Mouse (Mus musculus) brain, embryonic 18.5 days (tissue): Measurements from ENCODE around the gene Atp7a.

Experiments
- DNase-seq: peaks from one replicate; pipeline ENCODE4 v3.0.0-alpha.2; 2012; ENCODE audit warnings: low read depth, low spot score

The Atp7a gene

DNA sequence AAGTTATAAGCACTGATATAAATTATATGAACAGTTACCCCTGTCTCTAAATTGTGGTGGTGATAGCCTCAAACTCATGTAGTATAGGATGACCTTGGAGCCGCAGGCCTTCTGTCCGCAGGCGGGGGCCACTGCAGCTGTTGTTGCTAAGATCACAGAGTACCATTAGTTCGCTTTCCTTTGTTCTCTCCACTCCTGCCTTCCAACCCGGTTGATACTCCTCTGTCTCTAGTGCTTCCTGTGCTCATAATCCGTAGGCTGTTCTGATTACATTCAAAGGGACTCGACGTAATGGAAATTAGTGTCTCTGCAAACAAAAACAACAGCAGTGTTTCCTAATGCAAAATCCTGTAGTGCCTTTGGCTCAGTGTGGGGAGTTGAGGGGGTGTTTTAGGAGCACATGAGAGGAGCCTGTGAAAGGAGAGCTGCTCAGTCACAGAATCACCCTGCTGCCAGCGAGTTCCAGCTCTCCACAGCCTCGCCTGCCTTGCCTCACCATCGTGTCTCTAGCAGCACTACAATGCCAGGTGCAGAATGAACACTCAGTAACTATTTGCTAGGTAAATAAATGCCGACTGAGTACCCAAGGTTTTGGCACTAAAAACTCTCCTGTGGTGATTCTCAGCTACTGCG is 53.9 kb downstream of the Atp7a start:
- no peak for DNase-seq

DNA sequence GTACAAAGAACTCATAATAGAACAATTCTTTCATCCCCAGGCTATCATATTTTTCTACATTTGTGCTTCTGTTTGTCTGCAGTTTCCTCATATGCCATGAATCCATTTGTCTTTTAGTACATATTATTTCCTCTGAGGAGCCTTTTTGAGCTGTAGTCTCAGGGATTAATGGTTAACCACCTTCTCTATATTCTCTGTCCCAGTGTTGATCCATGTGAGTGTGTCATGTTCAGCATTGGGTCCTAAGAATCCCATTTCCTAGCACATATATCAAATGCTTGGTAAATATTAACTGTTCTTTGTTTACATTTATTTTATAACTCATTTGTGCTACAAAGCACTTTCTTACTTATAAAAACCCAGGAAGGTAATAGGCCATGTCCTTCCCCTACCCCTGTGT is 55.4 kb downstream of the Atp7a start:
- no peak for DNase-seq

DNA sequence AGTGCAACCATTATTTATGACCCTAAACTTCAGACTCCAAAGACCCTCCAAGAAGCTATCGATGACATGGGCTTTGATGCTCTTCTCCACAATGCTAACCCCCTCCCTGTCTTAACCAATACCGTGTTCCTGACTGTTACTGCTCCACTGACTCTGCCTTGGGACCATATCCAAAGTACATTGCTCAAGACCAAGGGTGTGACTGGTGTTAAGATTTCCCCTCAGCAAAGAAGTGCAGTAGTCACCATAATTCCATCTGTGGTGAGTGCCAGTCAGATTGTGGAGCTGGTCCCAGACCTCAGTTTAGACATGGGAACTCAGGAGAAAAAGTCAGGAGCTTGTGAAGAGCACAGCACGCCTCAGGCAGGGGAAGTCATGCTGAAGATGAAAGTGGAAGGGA is 58.1 kb downstream of the Atp7a start:
- DNase-seq = no peak

DNA sequence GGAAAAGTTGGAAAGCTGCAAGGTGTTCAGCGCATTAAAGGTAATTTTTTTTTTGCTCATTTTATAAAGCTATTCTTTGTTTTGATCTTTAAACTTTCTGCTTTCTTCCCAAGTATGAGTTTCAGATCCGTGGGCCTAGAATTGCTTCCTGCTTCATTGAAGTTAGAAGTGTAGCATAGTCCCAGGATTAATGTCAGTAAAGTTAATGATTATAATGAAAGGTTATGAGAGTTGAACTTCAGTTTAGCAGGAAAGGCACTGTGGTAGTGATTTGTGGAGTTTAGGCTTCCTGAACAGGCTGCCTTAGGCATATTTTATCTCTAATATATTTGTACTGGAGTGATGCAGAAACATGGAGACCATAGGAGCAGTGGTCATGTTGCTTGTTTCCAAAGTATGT is 58.5 kb downstream of the Atp7a start:
- DNase-seq = no peak

DNA sequence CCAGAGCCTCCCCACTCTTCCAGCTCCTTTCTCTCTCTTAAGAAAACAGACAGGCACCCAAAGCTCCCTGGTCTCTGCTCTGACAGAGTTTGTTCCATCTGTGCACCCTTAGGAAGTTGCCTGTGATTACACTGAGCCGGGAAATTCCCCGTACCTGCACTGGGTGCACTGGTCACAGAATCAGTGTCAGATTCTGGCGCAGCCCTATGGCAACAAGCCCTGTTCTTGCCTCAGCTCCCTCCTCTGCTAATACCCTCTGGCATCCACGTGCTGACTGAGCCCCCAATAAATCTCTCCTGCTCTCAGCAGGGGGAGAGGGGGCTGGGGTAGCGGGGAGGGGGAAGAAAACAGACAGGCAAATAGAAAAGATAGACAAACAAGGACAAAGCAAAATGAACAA is 65.9 kb downstream of the Atp7a start:
- DNase-seq = no peak

DNA sequence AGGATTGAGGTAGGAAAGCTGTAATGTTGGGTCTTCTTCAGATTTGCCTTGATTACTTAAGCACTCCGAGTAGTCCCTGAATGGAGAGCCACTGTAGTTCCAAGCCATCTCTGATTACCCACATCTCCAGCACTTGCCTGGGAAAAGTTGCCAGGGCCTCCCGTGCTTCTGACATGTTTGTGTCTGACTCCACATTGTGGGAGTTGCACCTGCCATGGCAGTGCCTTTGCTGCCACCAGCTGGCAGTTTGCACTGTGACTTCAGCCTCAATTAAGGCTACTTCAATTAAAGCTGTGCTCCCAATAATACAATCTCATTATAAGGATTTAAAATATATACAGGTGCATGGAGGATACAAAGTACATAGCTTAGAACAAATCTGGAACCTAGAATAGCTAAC is 78.4 kb downstream of the Atp7a start:
- no peak for DNase-seq

DNA sequence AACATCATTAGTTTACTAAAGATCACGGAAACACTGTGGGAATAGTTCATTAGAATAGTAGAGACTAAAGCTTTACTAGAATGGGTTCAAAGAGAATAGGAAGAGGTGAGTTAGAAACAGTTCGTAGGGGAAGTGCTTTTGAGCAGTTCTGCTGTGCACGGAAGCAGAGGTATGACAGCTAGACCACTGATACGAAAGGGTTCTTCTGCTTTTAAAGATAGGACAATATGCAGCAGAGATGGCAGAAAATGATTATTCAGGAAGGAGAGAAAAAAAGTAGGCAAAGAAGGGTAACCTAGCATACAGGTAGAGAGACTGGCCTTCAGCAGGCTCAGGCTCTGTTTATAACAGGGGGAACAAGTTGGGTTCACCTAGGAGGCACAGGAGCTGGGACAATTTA is 86.8 kb downstream of the Atp7a start:
- no peak for DNase-seq

DNA sequence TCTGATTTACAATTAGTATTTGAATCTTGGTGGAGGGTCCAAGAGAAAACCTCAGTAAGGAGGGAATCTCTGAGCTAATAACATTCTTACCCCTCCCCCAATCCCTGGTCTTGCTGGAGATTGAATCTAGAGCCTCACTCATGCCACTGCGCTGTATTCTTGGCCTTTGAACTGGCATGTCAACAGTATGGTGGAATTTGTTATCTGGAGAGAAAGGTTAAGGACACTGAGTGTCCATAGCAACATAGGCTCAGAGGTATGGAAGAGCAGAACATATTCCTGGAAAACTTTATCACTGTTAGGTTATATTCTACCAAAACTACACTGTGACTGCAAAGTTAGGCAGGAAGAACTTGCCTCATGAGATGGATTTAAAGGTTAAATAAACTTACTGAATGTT is 87.6 kb downstream of the Atp7a start:
- no peak for DNase-seq

DNA sequence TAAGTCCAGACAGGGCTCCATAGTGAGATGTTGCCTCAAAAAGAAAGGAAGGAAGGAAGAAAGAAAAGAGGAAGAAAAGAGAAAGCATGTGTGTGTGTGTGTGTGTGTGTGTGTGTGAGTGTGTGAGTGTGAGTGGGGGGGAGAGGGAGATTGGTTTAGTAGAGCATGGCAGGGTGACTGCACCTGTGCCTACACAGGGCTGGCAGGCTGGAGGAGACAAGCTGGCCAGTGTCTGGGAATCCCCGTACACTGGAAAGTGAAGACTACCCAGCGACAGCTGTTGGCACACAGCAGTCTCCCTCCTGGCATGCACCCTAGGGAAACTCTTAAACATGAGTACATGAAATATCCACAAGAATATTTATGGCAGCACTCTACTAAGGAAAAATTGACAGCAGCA is 95.7 kb downstream of the Atp7a start:
- no peak for DNase-seq

DNA sequence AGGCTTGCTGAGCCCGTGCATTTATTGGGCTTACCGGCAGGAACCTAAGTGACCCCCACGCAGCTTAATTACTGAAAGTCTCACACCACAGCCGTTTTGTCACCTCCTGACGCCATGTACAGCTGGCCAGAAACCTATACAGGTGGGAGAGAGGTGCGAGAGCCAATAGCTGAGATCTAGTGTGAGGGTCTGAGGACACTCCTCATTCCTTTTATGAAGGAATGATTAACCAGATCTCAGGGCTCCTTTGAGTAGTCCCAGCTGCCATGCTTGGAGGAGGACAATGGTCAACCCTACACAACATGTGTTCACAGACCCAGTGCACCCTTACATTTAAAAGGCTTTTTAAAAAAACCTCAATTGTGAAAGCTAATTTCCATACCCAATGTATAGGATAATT is 101.2 kb downstream of the Atp7a start:
- no peak for DNase-seq

DNA sequence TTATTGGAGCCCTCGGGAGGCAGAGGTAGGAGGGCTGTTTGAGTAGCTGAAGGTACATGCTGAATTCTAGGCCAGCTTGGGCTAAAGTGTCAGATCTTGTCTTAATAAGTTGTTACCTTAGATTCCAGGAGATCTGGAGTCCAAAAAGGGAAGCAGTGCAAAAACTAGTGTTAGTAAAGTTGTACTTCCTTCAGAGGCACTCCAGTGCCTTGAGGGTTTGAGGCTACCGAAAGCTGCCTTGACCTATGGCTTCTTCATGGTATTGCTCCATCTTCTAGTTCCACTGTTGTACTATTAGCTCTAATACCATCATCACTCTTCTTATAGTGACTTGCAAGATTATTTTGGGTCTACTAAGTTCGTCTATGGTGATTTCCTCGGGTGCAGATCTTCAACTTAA is 102.8 kb downstream of the Atp7a start:
- no peak for DNase-seq

DNA sequence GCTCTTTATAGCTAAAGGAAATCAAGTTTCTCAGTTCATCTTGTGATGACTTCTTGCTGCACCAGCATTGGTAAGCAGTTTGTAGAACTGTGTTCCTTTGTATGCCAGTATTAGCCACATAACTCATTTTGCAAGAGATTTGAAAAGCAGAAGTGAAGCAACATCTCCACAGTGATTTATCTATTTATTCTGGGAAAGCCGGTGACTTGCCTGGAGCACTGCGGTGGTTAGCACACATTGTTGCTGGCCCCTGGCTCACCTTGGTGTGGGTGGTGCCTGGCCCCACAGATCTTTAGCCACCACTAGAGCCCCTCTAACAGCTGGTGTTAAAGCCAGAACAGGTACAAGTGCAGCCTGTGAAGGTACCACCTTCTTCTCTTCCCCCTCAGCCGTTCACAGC is 107.8 kb downstream of the Atp7a start:
- DNase-seq = no peak

DNA sequence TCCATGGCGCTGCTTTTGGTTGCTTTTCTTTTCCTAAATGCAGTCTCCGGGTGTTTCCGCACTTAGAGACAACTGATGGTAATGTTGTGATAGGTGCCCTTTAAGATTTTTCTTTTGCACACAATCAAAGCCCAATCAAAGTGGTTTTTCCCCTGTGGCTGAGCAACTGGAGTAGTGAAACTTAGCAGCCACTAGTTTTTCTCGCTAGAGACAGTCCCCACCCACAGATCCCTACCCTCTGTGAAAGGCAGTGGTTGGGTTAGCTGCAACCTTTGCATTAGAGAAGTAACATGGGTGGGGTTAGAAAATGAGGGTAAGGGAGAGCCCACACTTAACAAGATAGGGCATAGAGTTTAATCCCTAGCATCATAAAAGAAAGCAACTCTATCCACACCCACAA is 108.4 kb downstream of the Atp7a start:
- DNase-seq = no peak

DNA sequence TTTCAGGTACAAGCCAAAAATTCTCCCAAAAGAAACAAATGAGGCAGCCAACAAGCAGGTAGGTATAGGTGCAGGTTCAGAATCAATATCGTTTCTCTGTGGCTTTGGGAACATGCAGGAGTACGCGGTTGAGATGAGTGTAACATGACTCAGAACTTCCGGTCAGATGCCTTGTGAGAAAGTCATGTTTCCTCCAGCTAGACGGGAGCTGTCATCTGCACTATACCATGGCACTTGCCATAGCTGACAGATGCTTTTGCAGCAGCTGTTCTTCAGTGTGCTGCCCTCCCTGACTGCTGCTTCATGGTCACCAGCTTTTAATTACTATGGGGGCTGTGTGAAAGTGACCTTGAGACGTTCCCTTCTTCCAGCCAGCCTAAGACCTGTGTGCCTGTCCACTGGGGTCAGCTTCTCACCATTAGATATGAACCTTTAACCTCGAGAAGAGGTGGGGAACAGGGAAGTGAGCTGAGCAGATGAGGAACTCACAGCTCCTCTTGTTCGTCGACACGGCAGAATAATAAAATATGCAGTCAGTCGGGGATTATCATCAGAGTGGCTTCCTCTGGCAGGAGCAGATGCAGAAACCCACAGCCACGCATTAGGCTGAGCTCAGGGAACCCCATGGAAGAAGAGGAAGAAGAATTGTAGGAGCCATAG is 109.0 kb downstream of the Atp7a start:
- no peak for DNase-seq

DNA sequence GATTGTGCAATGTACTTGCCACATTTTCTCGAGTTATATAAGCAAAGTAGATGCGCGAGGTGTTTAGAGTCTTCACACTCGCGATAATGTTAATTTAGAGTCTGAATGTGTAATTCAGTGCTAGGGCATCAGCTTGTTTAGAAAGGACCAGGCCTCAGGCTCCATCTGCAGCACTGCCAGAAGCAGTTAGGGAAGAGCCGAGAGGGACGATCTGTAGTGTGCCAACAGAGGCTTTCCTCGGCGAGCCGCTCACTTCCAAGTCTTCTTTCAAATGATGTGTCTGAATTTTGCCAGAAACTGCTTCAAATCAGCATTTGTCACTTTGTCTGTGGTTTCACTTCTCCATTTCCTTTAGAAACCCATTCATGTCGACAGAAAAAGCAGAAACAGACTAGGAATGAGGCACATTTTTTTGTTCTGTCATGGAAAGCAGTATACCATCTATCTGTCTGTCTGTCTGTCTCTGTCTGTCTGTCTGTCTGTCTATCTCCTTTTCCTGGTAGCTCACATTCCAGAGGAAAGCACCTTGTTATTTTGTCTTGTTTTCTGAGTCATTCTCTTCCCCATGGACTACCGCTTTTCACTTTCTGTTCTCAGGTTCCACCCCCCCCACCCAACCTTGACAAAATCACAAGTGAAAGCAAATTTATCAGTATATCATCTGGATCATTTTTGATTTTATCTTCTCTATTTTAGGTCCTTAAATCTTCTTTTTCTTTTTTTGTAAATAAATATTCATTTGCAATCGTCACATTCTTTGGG is 112.4 kb downstream of the Atp7a start:
- DNase-seq = no peak

DNA sequence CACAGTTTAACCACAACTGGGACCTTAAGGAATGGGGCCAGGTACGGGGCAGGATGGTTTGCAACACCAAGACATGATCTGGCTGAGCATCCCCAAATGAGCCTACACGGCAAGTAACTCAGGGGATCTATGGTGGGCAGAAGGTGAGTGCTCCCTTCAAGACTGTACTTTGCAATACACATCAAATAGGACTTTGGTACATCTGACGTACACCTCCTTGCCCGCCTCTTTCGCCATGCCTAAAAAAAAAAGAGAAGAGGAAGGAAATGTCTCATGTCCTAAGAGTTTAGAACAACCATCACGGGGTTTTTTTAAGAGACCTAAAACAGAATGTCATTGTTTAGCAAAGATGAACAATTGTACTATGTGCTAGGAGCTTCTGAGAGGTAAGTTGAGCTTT is 115.9 kb downstream of the Atp7a start, which contains the start of gene Tlr13:
TSS of gene Tlr13 (plus strand) at position 269 of the 400 bp plus-strand sequence.
- no peak for DNase-seq

DNA sequence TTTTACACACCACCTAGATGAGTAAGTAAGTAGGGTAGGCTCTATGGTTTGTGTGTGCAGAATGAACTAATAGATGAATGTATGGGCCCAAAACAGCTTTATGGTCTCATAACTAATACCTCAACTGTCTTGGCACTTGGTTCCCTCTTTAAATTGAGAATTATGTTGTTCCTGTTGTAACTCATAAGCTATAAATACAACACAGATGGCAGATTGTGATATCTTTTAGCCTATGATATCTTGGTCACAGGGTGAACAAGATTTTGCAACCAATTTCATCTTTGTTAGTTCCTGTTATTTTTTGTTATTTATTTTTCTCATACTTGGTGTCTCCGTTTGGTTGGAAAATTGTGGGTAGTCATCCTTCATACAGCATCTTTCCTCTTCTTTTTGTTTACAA is 121.1 kb downstream of the Atp7a start:
- DNase-seq = no peak

DNA sequence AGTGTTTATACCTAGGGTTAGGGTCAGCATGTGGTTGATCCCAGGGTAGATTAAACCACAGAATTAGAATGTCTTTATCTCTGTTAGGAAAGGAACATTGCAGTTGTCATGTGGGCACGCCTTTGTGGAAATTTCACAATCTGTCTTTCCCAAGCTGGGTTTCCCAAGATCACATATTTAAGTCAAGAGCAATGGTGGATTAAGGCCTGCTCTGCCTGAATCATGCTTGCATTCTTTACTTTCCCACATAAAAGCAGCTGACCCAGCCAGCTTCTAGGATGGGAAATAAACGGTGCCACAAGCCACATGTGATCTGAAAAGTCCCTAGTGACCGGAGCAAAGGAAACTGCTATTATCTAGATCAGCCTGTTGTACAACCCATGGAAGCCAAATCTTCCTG is 122.4 kb downstream of the Atp7a start:
- no peak for DNase-seq

DNA sequence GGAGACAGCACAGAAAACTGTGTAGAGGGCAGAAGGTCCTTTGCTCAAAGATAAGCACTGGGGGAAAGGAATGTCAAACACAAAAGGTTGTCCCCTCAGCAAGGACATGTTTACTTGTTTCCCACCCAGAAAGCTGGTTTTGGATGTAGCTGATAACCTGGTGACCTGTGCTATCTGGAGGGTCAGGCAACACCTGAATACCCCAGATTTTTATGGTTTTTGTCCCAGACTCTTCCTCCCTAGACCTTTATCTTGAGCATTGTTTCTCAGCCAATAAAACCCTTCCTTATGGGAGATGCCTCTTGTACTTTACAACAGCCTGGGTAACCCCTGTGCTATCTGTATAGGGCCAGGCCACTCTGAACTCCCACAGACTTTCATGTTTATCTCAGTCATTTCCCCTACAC is 127.1 kb downstream of the Atp7a start:
- no peak for DNase-seq

DNA sequence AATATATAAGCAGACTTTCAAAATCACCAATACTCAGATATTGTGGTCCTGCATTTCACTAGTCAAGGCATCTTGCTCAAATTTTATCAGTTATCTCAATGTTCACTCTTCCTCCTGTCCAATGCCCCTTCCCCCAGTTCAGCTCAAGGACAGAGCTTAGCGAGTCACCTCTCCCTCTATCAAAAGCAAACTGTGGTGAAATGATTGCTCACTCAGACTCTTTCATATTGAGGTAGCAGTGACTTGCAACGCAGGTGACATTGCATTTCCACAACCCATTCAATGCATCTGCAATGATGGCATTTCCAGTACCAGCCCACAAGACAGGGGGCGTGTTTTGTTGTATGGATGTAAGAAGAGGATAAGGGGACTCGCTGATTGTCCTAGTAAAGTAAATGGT is 128.8 kb downstream of the Atp7a start:
- no peak for DNase-seq

DNA sequence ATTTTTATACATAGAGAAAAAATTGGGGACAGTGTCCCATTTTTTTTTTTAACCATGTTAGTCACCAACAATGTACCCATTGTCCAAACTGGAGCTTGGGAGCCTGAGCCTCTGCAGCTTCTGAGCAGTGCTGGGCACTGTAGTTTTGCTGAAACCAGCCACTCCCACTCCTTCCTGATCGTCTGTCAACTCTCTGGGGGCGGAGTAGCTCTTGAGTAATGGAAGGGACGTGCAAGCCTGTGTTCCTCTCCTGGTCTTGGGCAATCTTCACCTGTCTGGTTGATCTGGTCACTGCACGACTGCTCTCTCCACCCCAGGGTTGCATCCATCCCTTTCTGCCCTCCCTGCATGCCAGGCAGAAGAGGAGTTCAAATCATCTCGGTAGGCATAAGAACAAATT is 136.9 kb downstream of the Atp7a start:
- no peak for DNase-seq

DNA sequence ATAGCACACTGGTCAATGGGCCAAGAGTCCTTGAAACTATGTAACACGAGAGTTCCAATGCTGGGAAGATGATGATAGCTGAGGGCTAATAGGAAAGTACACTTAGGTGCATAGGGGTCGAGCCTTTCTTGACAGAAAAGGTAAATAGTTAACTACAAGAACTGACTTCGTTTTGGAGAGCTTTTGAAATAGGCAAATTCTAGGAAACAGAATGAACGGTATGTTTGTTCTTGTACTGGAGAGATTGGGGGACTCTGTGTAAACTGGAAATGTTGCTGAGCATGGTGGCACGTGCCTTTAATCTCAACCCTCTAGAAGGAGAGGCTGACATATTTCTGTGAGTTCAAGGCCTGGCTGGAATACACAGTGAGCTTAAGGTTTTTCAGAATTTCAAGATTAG is 137.5 kb downstream of the Atp7a start:
- DNase-seq = no peak

DNA sequence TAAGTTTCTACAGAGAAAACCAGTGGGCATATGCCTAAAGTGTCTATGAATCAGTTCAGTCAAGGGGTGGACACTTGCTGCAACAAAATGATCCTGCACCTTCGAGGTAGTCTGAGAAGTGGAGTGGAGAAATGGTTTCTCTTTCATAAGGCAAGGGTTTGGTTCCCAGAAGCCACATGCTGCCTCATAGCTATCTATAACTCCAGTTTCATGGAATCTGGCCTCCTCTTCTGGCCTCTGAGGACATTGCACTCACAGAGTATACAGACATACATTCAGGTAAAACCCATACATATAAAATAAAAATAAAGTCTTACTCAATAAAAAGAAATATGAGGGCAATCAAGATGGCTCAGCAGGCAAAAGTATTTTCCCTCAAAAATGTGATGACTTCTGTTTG is 138.0 kb downstream of the Atp7a start:
- DNase-seq = no peak
